Mouse (Mus musculus): ENCODE data around the gene Hsfy2.

Hsfy2 gene

DNA sequence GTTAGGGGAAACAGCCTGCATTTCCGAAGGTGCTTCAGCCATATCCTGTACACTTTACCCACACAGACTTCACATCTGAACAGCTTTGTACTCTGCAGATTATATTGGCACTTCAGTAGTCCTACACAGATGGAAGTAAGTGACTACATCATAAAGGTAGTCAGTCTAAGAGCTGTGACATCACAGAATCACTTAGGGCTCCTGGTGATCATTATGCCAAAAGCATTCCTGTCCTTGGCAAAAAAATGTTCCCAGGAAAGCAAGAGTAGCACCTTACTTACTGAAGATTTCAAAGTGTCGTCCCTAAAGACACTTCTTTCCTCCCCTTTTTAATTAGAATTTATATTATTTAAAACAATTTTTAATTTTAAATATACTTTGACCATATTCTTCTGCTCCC, at the start of gene Hsfy2:
TSS of gene Hsfy2 (minus strand) at position 101 of the 400 bp plus-strand sequence.
- DNase-seq (ENCODE audit: low spot score in 2 of 2), result no peak

DNA sequence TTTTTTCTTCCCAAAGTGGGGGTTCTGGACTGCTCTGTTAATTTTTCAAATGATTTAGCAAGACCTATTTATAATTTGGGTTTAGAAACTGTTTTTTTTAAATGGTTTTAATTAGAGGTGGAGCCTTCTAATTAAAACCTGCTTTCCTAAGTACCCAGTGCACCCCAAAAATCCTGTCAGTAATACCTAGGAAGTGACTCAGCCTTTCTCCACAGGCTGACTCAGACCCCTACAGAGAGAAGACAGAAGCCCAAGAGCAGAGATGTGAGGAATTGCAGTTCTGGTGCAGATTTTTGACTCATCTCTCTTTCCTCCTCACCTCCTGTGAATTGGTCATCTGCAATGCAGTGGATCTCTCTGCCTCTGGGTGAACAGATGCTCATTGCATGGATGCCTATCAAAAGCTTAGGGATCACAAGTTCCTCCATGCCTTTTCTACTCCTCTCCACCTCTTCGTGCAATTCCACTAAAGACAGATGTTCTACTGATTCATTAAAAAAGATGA, 47.9 kb upstream of the Hsfy2 start:
- DNase-seq (ENCODE audit: low spot score in 2 of 2), result no peak

DNA sequence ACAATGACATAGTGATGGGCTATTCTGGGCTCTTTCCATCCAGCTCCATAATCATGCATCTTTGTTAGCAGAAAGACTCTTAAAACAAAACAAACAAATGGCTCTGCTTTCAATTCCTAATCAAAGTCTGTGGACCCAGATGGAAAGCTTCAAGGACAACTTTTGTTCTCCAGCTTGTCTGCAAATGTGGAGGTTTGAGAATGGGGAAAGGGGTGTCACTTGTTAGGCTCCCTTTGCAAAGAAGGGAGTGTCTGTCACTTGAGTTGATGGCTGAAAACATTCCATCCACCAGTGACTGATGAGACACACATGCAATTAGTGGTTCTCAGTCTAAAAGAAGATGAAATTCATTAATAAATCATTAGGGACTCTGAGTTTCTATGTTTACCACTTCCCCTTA, 47.3 kb upstream of the Hsfy2 start:
- no peak for DNase-seq (ENCODE audit: low spot score in 2 of 2)

DNA sequence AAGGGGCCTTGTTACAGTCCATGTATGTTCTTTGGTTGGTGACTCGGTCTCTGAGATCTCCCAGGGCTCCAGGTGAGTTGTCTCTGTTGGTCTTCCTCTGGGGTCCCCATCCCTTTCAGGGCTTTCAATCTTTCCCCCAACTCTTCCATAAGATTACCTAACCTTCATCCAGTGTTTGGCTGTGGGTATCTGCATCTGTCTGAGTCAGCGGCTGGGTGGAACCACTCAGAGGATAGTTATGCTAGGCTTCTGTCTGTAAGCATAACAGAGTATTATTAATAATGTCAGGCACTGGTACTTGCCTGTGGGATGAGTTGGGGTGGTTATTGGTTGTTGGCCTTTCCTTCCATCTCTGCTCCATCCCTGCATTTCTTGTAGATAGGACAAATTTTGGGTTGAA, 44.0 kb upstream of the Hsfy2 start:
- DNase-seq (ENCODE audit: low spot score in 2 of 2), result no peak

DNA sequence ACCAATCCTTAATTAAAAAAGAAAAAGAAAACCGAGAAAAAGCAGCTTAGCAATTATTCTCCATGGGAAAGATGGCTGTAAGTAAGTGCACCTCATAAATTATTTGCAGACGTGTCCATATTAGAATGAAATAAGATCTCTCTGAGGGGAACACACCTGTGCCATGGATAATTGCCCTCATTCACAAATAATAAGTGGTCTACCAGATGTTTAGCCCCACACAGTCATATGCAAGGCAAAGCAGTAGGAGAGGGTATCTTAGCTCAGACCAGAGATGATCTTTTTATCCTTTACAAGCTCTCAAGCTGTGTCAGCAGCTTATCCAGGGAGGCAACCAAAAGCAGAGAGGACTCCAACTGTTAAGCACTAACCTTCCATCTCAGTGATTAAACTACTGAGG, 38.0 kb upstream of the Hsfy2 start:
- DNase-seq (ENCODE audit: low spot score in 2 of 2), result no peak

DNA sequence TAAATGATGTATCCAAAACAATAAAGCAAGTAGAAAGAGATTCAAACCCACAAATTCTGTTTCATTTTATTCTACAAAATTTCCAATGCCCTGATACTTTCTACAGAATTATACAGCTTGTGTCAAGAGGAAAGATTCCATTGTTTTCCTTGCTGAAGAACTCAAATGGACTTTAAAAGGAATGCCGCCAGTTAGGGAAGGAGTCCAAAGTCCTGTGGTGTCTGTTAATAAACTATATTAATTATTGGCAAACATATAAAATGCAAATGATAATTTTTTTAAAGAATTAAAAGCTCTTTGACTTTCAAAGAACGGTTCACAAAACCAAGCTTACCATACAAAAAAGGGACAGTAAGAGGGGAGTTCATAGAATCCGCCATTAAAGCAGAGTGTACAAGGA, 37.4 kb upstream of the Hsfy2 start:
- no peak for DNase-seq (ENCODE audit: low spot score in 2 of 2)

DNA sequence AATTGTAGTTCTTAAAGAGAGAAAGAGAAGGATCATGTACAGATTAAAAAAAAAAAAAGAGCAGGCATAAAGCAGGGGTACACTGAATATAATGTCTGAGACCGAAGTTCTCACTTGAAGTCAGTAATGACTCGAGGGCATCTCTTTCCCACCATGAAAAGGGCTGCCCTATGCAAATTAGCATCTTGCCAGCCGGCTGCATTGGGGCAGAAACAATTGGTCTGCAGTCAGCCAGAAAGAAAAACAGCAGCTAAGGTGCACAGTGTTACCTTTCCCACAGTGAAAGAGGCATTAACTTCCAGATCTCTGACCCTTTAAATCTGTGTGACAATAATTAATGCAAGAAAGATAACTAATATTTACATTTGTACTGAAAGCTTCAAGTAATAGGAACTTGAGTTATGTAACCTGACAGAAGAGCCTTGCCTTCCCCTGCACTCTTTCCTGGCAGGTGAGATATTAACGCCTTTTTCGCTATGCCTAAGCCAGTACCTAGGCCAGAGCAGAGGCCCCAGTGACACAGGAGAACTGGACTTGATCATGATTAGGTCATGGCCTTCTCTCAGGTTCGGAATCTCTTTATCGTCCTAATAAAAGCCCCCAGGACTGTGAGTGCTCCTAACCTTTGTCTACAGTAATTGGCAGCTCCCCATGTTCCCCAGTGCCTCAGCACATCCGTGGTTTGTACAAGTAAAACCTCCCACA, 34.2 kb upstream of the Hsfy2 start:
- DNase-seq (ENCODE audit: low spot score in 2 of 2), result no peak

DNA sequence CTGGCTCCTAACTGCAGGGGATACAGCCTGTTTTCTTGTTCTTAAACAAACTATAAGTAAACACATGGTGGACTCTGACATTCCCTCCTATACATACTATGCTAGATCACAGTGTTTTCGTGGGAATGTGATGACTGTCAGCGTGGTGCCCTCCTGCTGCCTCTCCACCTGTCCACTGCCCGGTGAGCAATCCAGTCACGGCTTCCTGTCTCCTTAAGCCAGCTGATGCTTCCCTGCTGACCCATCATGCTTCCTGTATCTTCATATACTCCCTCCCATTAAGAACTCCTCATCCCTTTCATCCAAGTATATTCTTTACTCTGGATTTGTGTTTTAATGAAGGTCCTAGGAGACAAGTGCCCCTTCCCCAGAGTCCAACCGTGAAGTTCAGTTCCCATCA, 33.3 kb upstream of the Hsfy2 start:
- DNase-seq (ENCODE audit: low spot score in 2 of 2), result no peak

DNA sequence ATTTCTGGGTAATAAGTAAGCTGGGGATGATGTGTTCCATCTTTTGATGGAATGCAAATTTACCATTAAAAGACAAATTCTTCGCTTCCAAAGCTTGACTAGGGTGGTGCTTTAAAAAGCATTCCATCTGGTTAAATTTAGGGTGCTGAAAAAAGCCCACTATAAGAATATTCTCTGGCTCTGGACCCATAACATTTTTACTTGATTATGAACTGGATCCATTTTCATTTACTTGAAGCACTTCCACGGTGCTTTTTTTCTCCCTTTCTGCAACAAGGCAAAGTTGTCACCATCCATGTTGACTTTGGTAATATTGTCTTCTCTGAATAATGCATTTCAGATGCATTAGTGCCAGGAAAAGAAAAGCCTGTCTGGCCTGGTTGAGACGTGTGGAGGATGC, 27.4 kb upstream of the Hsfy2 start:
- DNase-seq (ENCODE audit: low spot score in 2 of 2), result no peak

DNA sequence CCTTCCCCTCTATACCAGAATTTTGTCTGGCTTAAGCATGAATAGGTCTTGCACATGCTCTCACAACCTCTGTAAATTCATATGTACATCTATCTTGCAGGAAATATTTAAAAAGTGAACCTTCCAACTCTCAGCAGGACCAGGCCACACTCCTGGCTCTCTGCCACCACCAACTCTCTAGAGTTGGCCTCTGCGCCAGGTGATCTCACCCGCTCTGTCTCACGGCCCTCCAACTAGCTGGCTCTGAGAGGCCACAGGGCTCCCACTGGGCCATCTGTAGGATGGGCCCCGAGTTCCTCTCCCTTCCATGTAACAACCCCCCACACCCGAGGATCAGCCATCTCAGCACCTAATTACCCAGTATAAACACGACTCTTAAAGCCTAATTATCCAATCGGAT, 10.4 kb downstream of the Hsfy2 start:
- no peak for DNase-seq (ENCODE audit: low spot score in 2 of 2)

DNA sequence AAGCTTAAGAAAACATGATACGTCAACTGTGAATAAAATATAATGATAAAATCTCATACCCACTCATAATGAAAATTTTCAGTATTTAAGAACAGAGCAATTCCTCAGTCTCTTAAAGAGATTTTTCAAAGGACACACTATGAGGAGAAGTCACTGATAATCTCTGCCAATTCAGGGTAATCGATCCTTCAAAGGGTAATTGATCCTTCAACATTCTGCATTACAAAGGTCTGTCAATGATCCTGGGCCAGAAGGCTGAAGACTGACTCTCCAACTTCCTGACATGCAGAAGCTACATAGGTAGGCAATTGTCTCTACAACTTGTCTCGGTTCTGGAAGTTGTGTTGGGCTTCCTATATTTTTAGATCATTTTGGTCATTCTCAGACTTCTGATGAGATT, 12.9 kb downstream of the Hsfy2 start:
- no peak for DNase-seq (ENCODE audit: low spot score in 2 of 2)

DNA sequence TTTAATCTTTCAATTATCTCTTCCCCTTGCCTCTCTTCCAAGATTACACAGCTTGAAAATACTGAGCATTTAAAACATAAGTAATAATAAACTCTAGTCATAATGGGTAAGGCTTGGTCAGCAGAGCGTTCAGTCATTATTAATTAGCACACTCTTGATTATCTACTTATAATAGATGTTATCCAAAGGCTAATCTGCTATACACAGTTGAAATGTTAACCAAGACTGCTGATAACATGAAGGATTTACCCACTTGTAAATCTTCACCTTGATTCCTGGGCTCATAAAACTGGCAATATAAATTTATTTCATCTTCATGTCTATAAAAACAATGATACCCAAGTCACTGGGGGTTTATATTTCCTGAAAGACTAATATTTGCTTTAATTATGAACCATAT, 24.9 kb downstream of the Hsfy2 start:
- DNase-seq (ENCODE audit: low spot score in 2 of 2), result no peak
